Mouse (Mus musculus) erythroblast, embryonic 14.5 days (primary cell): ENCODE results near the gene Cecr2. TPM values are rescaled to one million over a fixed set of nuclear protein-coding genes. Genes with fewer than 3 reads are reported as not detected.
"Not testable (repeated sequence)": the region's sequence is repeated elsewhere in the genome, so short reads cannot be mapped to it uniquely, and the experiment has no call there.

Experiments used
- H3K27me3 ChIP-seq: 2 replicates; pipeline ENCODE4 v1.6.1; 2012; ENCODE audit warnings: inconsistent platforms; ENCODE audit not compliant: control insufficient read depth
- H3K36me3 ChIP-seq: 2 replicates; pipeline ENCODE4 v1.6.1; 2012; ENCODE audit warnings: mild to moderate bottlenecking, inconsistent platforms; ENCODE audit not compliant: control insufficient read depth
- H3K4me1 ChIP-seq: 2 replicates; pipeline ENCODE4 v1.6.1; 2012; ENCODE audit warnings: inconsistent platforms; ENCODE audit not compliant: control insufficient read depth
- H3K4me3 ChIP-seq: replicated peaks from 2 replicates; pipeline ENCODE3; 2012; ENCODE audit warnings: moderate library complexity, mild to moderate bottlenecking, inconsistent platforms
- H3K9me3 ChIP-seq: 2 replicates; pipeline ENCODE4 v1.6.1; 2012; ENCODE audit warnings: low read length, inconsistent platforms, mixed read lengths; ENCODE audit not compliant: control insufficient read depth
- GATA1 ChIP-seq: IDR thresholded peaks from 2 replicates; pipeline ENCODE4 v1.6.1; 2012; ENCODE audit warnings: low read length, inconsistent platforms, mixed read lengths
- TAL1 ChIP-seq: IDR thresholded peaks from 3 replicates; pipeline ENCODE4 v1.6.1; 2012; ENCODE audit warnings: low read length, inconsistent platforms, mixed read lengths
- polyA plus RNA-seq: library from polyadenylated mRNA; stranded (reverse); fragments of >175 nt; gene quantifications from 2 replicates; pipeline ENCODE4 v1.2.3, GENCODE M21; 2012

The Cecr2 gene
- polyA plus RNA-seq, 1 experiment, result 1.9 TPM

GRCm38 (mm10) chr6:120792947-120793346 is 126.8 kb downstream of the Cecr2 start:
- TF ChIP-seq TAL1, result no peak
- TF ChIP-seq GATA1, result no peak
- no peaks in the 10 kb centered on the region for H3K9me3 ChIP-seq
- H3K4me3 ChIP-seq, result no peak overlapping the region
- peaks cover 98% of the 10 kb centered on the region for H3K36me3 ChIP-seq
- H3K4me1 ChIP-seq, result peaks cover 28% of the 10 kb centered on the region
- H3K27me3 ChIP-seq, result no peaks in the 10 kb centered on the region

- H3K9me3 ChIP-seq, result no peaks in the 10 kb centered on the region
- peaks cover 99% of the 10 kb centered on the region for H3K36me3 ChIP-seq
- no peak overlapping the region for H3K4me3 ChIP-seq
- peaks cover 21% of the 10 kb centered on the region for H3K4me1 ChIP-seq
- TF ChIP-seq TAL1, result no peak
- TF ChIP-seq GATA1, result no peak
- H3K27me3 ChIP-seq, result no peaks in the 10 kb centered on the region
Measured at GRCm38 (mm10) chr6:120795422-120796086, 129.4 kb downstream of the Cecr2 start.

GRCm38 (mm10) chr6:120796111-120796510 is 129.9 kb downstream of the Cecr2 start:
- no peaks in the 10 kb centered on the region for H3K9me3 ChIP-seq
- H3K4me3 ChIP-seq, result no peak overlapping the region
- H3K4me1 ChIP-seq, result peaks cover 16% of the 10 kb centered on the region
- TF ChIP-seq TAL1, result no peak
- TF ChIP-seq GATA1, result no peak
- H3K27me3 ChIP-seq, result no peaks in the 10 kb centered on the region
- H3K36me3 ChIP-seq, result peaks cover 100% of the 10 kb centered on the region

GRCm38 (mm10) chr6:120798019-120798418 is 131.8 kb downstream of the Cecr2 start:
- no peaks in the 10 kb centered on the region for H3K27me3 ChIP-seq
- H3K4me3 ChIP-seq, result no peak overlapping the region
- peaks cover 5% of the 10 kb centered on the region for H3K4me1 ChIP-seq
- H3K9me3 ChIP-seq, result peaks cover 2% of the 10 kb centered on the region; the same call in 1 of the 2 replicates
- no peak for TF ChIP-seq GATA1
- no peak for TF ChIP-seq TAL1
- peaks cover 100% of the 10 kb centered on the region for H3K36me3 ChIP-seq

- peaks cover 2% of the 10 kb centered on the region; the same call in 1 of the 2 replicates for H3K9me3 ChIP-seq
- peaks cover 4% of the 10 kb centered on the region; the same call in 1 of the 2 replicates for H3K4me1 ChIP-seq
- H3K27me3 ChIP-seq, result no peaks in the 10 kb centered on the region
- TF ChIP-seq GATA1 (no peak), TAL1 (no peak)
- H3K4me3 ChIP-seq, result no peak overlapping the region
- peaks cover 100% of the 10 kb centered on the region for H3K36me3 ChIP-seq
Measured at GRCm38 (mm10) chr6:120798905-120799304, 132.7 kb downstream of the Cecr2 start.

- H3K4me1 ChIP-seq, result peaks cover 4% of the 10 kb centered on the region; the same call in 1 of the 2 replicates
- TF ChIP-seq GATA1 (no peak), TAL1 (no peak)
- H3K9me3 ChIP-seq, result peaks cover 2% of the 10 kb centered on the region; the same call in 1 of the 2 replicates
- H3K36me3 ChIP-seq, result peaks cover 100% of the 10 kb centered on the region
- H3K4me3 ChIP-seq, result no peak overlapping the region
- H3K27me3 ChIP-seq, result no peaks in the 10 kb centered on the region
Measured at GRCm38 (mm10) chr6:120799581-120800041, 133.4 kb downstream of the Cecr2 start.

- Histone ChIP-seq H3K36me3 (peaks cover 99% of the 10 kb centered on the region), H3K9me3 (no peaks in the 10 kb centered on the region), H3K4me3 (no peak overlapping the region), H3K27me3 (no peaks in the 10 kb centered on the region), H3K4me1 (peaks cover 19% of the 10 kb centered on the region)
- no peak for TF ChIP-seq TAL1
- no peak for TF ChIP-seq GATA1
Measured at GRCm38 (mm10) chr6:120806999-120807737, 141.0 kb downstream of the Cecr2 start.

GRCm38 (mm10) chr6:120807738-120808081 is 141.5 kb downstream of the Cecr2 start:
- TF ChIP-seq TAL1 (no peak), GATA1 (no peak)
- Histone ChIP-seq H3K4me1 (peaks cover 19% of the 10 kb centered on the region), H3K36me3 (peaks cover 94% of the 10 kb centered on the region)

GRCm38 (mm10) chr6:120811999-120812398 is 145.8 kb downstream of the Cecr2 start:
- H3K36me3 ChIP-seq, result peaks cover 52% of the 10 kb centered on the region

More at GRCm38 (mm10) chr6:120807738-120808081, 141.5 kb downstream of the Cecr2 start:
- H3K27me3 ChIP-seq, result no peaks in the 10 kb centered on the region
- H3K4me3 ChIP-seq, result no peak overlapping the region
- H3K9me3 ChIP-seq, result no peaks in the 10 kb centered on the region

More at GRCm38 (mm10) chr6:120811999-120812398, 145.8 kb downstream of the Cecr2 start:
- not testable (repeated sequence) for H3K27me3 ChIP-seq, H3K9me3 ChIP-seq, H3K4me3 ChIP-seq
- peaks cover 16% of the 10 kb centered on the region for H3K4me1 ChIP-seq
